Mouse (Mus musculus) embryonic facial prominence, embryonic 15.5 days (tissue): ENCODE data around the gene Gm3250. TPM values are rescaled to one million over a fixed set of nuclear protein-coding genes. Genes with fewer than 3 reads are reported as not detected.
"Not testable (repeated sequence)": the region's sequence is repeated elsewhere in the genome, so short reads cannot be mapped to it uniquely, and the experiment has no call there.

ENCODE experiments used
- ATAC-seq: fragments of 200-750 bp; cut with Nextera tagmentation; 2 replicates; pipeline ENCODE4 v1.8.0; 2017; ENCODE audit warnings: low read depth, moderate TSS enrichment; ENCODE audit not compliant: insufficient number of reproducible peaks, low FRiP score, low TSS enrichment
- H3K27ac ChIP-seq: fragments of 300-500 bp; sonication (generic); replicated peaks from 2 replicates; pipeline ENCODE4 v1.5.1; 2015; ENCODE audit warnings: mild to moderate bottlenecking, inconsistent platforms
- H3K27me3 ChIP-seq: fragments of 300-500 bp; sonication (generic); 2 replicates; pipeline ENCODE4 v1.6.1; 2015; ENCODE audit warnings: inconsistent platforms
- H3K36me3 ChIP-seq: fragments of 300-500 bp; sonication (generic); 2 replicates; pipeline ENCODE4 v1.6.1; 2015; ENCODE audit warnings: mild to moderate bottlenecking, inconsistent platforms
- H3K4me1 ChIP-seq: fragments of 300-500 bp; sonication (generic); 2 replicates; pipeline ENCODE4 v1.6.1; 2015; ENCODE audit warnings: inconsistent platforms
- H3K4me2 ChIP-seq: fragments of 300-500 bp; sonication (generic); replicated peaks from 2 replicates; pipeline ENCODE4 v1.6.1; 2015; ENCODE audit warnings: mild to moderate bottlenecking, inconsistent platforms
- H3K4me3 ChIP-seq: fragments of 300-500 bp; sonication (generic); replicated peaks from 2 replicates; pipeline ENCODE4 v1.5.1; 2015; ENCODE audit warnings: mild to moderate bottlenecking, inconsistent platforms
- H3K9ac ChIP-seq: fragments of 300-500 bp; sonication (generic); 2 replicates; pipeline ENCODE4 v1.6.1; 2015; ENCODE audit warnings: inconsistent platforms
- H3K9me3 ChIP-seq: fragments of 300-500 bp; sonication (generic); replicated peaks from 2 replicates; pipeline ENCODE4 v1.6.1; 2016; ENCODE audit warnings: inconsistent platforms
- WGBS: fragments of 180-500 bp; shearing (Covaris S2); methylation state at CpG from one replicate; pipeline ENCODE4 v1.1.7; 2015; 5-methylcytosine and 5-hydroxymethylcytosine counted together
- polyA plus RNA-seq: library from polyadenylated mRNA; unstranded; fragments of >200 nt; fragmentation: Nextera tagmentation; extraction: Ambion mirVana; gene quantifications from 2 replicates; pipeline ENCODE4 v1.2.1, GENCODE M21; 2015

Gm3250 gene
- polyA plus RNA-seq, 1 experiment from 2014 or later: not detected

GRCm38 (mm10) chr10:77750686-77751085 is 31.7 kb downstream of the Gm3250 start:
- WGBS: 78% methylated on average over 1 of the region's 1 CpGs
- H3K27ac ChIP-seq, H3K9me3 ChIP-seq, H3K4me1 ChIP-seq, ATAC-seq, H3K4me2 ChIP-seq, H3K9ac ChIP-seq, H3K27me3 ChIP-seq, H3K36me3 ChIP-seq, H3K4me3 ChIP-seq: not testable (repeated sequence)

DNA sequence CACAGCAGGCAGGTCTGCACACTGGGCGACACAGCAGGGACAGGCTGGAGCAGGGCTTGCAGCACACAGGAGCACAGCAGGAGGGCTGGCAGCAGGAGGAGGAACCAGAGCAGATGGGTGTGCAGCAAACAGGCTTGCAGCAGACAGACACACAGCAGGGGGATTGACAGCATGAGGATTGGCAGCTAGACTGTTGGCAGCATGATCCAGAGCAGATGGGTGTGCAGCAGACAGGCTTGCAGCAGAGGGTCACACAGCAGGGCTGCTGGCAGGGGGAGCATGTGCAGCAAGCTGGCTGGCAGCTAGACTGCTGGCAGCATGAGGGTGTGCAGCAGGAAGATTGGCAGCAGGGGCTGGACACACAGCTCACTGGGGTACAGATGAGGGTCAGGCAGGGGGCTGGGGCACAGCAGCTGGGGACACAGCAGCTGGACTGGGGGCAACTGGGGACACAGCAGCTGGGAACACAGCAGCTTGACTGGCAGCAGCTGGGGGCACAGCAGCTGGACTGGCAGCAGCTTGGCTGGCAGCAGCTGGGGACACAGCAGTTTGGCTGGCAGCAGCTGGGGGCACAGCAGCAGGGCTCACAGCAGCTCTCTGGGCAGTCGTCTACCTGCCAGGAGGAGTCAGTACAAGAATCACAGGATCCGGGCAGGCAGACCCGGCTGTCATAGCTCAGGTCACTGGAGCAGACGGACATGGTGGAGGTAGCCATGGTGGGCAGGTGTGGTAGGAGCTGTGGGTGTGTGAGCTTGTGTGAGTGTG is 40.2 kb downstream of the Gm3250 start, which contains the start of gene Gm18596:
Gene Gm18596 (minus strand): TSS at position 715 of the 765 bp plus-strand sequence.
- H3K4me3 ChIP-seq, H3K27me3 ChIP-seq, H3K9ac ChIP-seq, ATAC-seq, H3K27ac ChIP-seq, H3K9me3 ChIP-seq, H3K4me1 ChIP-seq, H3K36me3 ChIP-seq, H3K4me2 ChIP-seq: not testable (repeated sequence)
- WGBS: 55% methylated on average over 5 of the region's 5 CpGs

- H3K4me2 ChIP-seq: no peak overlapping the region
- ATAC-seq: no peak
- WGBS: 88% methylated on average over 4 of the region's 4 CpGs
Measured at GRCm38 (mm10) chr10:77738929-77739328, 43.4 kb downstream of the Gm3250 start.

DNA sequence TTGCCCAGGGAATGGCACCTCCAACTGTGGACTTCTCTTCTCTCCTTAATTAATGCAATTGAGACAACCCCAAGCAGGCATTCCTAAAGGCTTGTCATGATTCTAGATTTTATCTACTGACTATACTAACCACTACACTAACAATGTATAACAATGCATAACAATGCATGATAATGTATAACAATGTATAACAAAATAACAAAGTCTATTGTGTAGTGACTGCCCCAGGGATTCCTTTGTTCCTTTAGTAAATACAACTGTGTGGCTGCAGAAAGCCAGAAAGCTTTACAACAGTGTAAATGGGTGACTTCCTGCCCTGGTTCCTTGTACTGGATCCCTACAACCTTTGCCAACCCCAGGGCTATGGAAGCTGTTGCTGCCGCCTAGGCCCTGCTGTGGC is 46.4 kb downstream of the Gm3250 start:
- no peak for ATAC-seq
- Histone ChIP-seq H3K27me3 (no peaks in the 10 kb centered on the region), H3K9ac (no peak overlapping the region), H3K4me3 (no peak overlapping the region), H3K9me3 (no peaks in the 10 kb centered on the region), H3K27ac (no peak overlapping the region), H3K4me2 (no peak overlapping the region), H3K4me1 (no peaks in the 10 kb centered on the region), H3K36me3 (no peaks in the 10 kb centered on the region)
- 68% methylated on average over 1 of the region's 1 CpGs for WGBS

More at GRCm38 (mm10) chr10:77738929-77739328, 43.4 kb downstream of the Gm3250 start:
- Histone ChIP-seq H3K27ac (no peak overlapping the region), H3K9me3 (no peaks in the 10 kb centered on the region), H3K4me1 (0 out of 2 replicates have a peak, but pooled peaks cover 4% of the 10 kb centered on the region), H3K9ac (no peak overlapping the region), H3K27me3 (no peaks in the 10 kb centered on the region), H3K4me3 (no peak overlapping the region), H3K36me3 (no peaks in the 10 kb centered on the region)

Other genes starting within 250 kb of the Gm3250 start
- 135 and 136 TPM in 2 replicates for gene Pttg1ip, start 200.8 kb downstream of the Gm3250 start, polyA plus RNA-seq
- gene Sumo3, start 176.4 kb downstream of the Gm3250 start, polyA plus RNA-seq: 323 and 339 TPM in 2 replicates
- gene Gm49325, start 176.3 kb downstream of the Gm3250 start, polyA plus RNA-seq: 3.1 TPM in 1 of 2 replicates, not detected in the other
- 92.2 and 102 TPM in 2 replicates for gene Ube2g2, start 160.3 kb downstream of the Gm3250 start, polyA plus RNA-seq
- 3.3 and 3.4 TPM in 2 replicates for gene Tspear, start 96.0 kb downstream of the Gm3250 start, polyA plus RNA-seq
- 0.60 and 0.85 TPM in 2 replicates for gene Gm19402, start 91.8 kb downstream of the Gm3250 start, polyA plus RNA-seq
- 1.0 and 1.9 TPM in 2 replicates for gene Gm9508, start 85.3 kb downstream of the Gm3250 start, polyA plus RNA-seq
- gene Gm10272, start 75.9 kb downstream of the Gm3250 start, polyA plus RNA-seq: 0.59 TPM in 1 of 2 replicates, not detected in the other
- 2.2 and 2.8 TPM in 2 replicates for gene Gm10024, start 71.1 kb downstream of the Gm3250 start, polyA plus RNA-seq
- 0.56 and 1.5 TPM in 2 replicates for gene Gm10142, start 66.7 kb downstream of the Gm3250 start, polyA plus RNA-seq
- gene Krtap12-1, start 61.9 kb downstream of the Gm3250 start, polyA plus RNA-seq: 1.1 and 1.8 TPM in 2 replicates
- gene Gm10100, start 56.1 kb downstream of the Gm3250 start, polyA plus RNA-seq: 0.75 and 1.2 TPM in 2 replicates
- gene Gm18596, start 39.9 kb downstream of the Gm3250 start, polyA plus RNA-seq: 1.5 and 1.7 TPM in 2 replicates
- gene Gm9736, start 31.2 kb downstream of the Gm3250 start, polyA plus RNA-seq: 1.5 and 1.9 TPM in 2 replicates
- gene Gm3233, start 22.9 kb downstream of the Gm3250 start, polyA plus RNA-seq: 0.41 and 0.77 TPM in 2 replicates
- gene Gm3238, start 11.2 kb downstream of the Gm3250 start, polyA plus RNA-seq: 0.92 TPM in 1 of 2 replicates, not detected in the other
- gene Gm7138, start 5.6 kb downstream of the Gm3250 start, polyA plus RNA-seq: 1.3 and 1.7 TPM in 2 replicates
- 0.54 TPM in 1 of 2 replicates, not detected in the other for gene Gm7137, start 5.7 kb upstream of the Gm3250 start, polyA plus RNA-seq
- 0.91 and 1.0 TPM in 2 replicates for gene Gm9639, start 12.5 kb upstream of the Gm3250 start, polyA plus RNA-seq
- 0.24 and 0.55 TPM in 2 replicates for gene Gm19668, start 16.6 kb upstream of the Gm3250 start, polyA plus RNA-seq
- gene Gm9507, start 29.3 kb upstream of the Gm3250 start, polyA plus RNA-seq: 2.0 and 2.1 TPM in 2 replicates
- gene Gm2696, start 32.1 kb upstream of the Gm3250 start, polyA plus RNA-seq: 2.8 and 3.4 TPM in 2 replicates
- gene Krtap10-4, start 44.6 kb upstream of the Gm3250 start, polyA plus RNA-seq: 2.6 and 5.3 TPM in 2 replicates
- 2.9 and 3.8 TPM in 2 replicates for gene Krtap10-10, start 53.4 kb upstream of the Gm3250 start, polyA plus RNA-seq
- gene Gm36176, start 64.3 kb upstream of the Gm3250 start, polyA plus RNA-seq: 0.73 and 0.88 TPM in 2 replicates
- 3.0 and 3.4 TPM in 2 replicates for gene Gm10318, start 70.3 kb upstream of the Gm3250 start, polyA plus RNA-seq
- 2.4 and 3.3 TPM in 2 replicates for gene Gm3285, start 79.4 kb upstream of the Gm3250 start, polyA plus RNA-seq
- 4.3 and 5.0 TPM in 2 replicates for gene Lrrc3, start 120.0 kb upstream of the Gm3250 start, polyA plus RNA-seq
- 0.60 and 0.79 TPM in 2 replicates for gene Trpm2, start 188.0 kb upstream of the Gm3250 start, polyA plus RNA-seq
- 31.0 and 32.7 TPM in 2 replicates for gene 1810043G02Rik, start 196.0 kb upstream of the Gm3250 start, polyA plus RNA-seq
- 129 and 148 TPM in 2 replicates for gene Pfkl, start 227.5 kb upstream of the Gm3250 start, polyA plus RNA-seq